Mouse (Mus musculus): ENCODE measurements around the gene Ccr6.

DNA sequence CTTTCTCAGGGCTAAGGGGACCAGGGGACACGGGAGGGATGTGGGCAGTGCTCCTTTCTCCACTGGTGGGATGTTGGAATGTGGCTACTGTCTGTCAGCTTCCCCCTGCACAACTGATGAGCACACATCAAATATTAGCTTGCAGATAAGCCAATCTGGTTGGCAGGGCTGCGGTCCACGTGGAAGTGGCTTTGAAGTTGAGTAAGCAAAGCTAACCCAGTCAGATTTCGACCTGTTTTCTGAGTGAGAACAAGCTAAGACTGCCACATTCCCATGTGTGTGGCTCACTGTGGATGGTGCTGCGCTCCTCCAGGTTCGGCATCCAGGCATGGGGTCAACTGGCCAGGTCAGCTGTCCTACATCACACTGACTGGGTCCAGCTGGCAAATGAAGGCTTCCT, 37.1 kb downstream of the Ccr6 start:
- no peak for TF ChIP-seq POLR2A (IDR thresholded peaks at IDR 0.05; ENCODE audit: borderline replicate concordance, extremely low read depth, low read depth, low read length)
- no peak for TF ChIP-seq CTCF (IDR thresholded peaks at IDR 0.05; ENCODE audit: insufficient read depth, low read length)
